8 mouse cellular contexts compared by ENCODE assay signal in genomic region chr13:112771447-112772208, GRCm38 (mm10). TPM values are rescaled to one million over a fixed set of nuclear protein-coding genes. Genes with fewer than 3 reads are reported as not detected.
A peak's percentile ranks its signal among the peaks of the same experiment; 100 is the strongest.
DNase-seq lines count a peak whose midpoint lies in the region; ATAC-seq and TF ChIP-seq lines count a peak whose summit lies in the region.

No protein-coding gene starts in this region.

- no peak for TF ChIP-seq RAD21 in CH12.LX (IDR thresholded peaks at IDR 0.05; ENCODE audit: low read depth, low read length)

- ATAC-seq in kidney, embryonic 16.5 days (ENCODE audit: low FRiP score, low TSS enrichment): no peak

- H3K4me2 ChIP-seq in CH12.LX (ENCODE audit: insufficient read depth, low read depth, poor library complexity, severe bottlenecking): peak overlapping the region; percentile 38
- H3K4me2 ChIP-seq in kidney, embryonic 16.5 days (replicated peaks; ENCODE audit: low read depth, low read length): peak overlapping the region; percentile 34

- no peak for TF ChIP-seq POLR2A in CH12.LX (IDR thresholded peaks at IDR 0.05; ENCODE audit: low read depth, low read length)

- H3K9ac ChIP-seq in CH12.LX (ENCODE audit: insufficient read depth, low read depth): no peak overlapping the region; the same call in 1 of the 2 replicates
- no peak overlapping the region for H3K9ac ChIP-seq in kidney, embryonic 16.5 days (replicated peaks; ENCODE audit: low read length)

- H3K4me1 ChIP-seq in CH12.LX (ENCODE audit: control insufficient read depth in 1 of 2, insufficient read depth in 2 of 2): peaks cover 2 to 34% of the 10 kb centered on the region in 2 experiments; a peak in 2 of 4 replicates
- peaks cover 17% of the 10 kb centered on the region; the same call in 1 of the 2 replicates for H3K4me1 ChIP-seq in kidney, embryonic 16.5 days (ENCODE audit: insufficient read depth, low read length)

- H3K9me3 ChIP-seq in CH12.LX (replicated peaks; ENCODE audit: low read length): no peaks in the 10 kb centered on the region
- H3K9me3 ChIP-seq in kidney, embryonic 16.5 days (ENCODE audit: low read length): peaks cover 13% of the 10 kb centered on the region

- TF ChIP-seq CTCF in CH12.LX (conservative IDR thresholded peaks at IDR 0.05 in 1 of 2, IDR thresholded peaks at IDR 0.05 in 1 of 2; ENCODE audit: low read depth in 2 of 2, low read length in 2 of 2): no peak

- H3K36me3 ChIP-seq in CH12.LX (replicated peaks in 1 of 2; ENCODE audit: control insufficient read depth in 1 of 2, insufficient read depth in 1 of 2, low read length in 1 of 2): no peaks in the 10 kb centered on the region
- no peaks in the 10 kb centered on the region; the same call in 1 of the 2 replicates for H3K36me3 ChIP-seq in kidney, embryonic 16.5 days (ENCODE audit: insufficient read depth, low read length)

- in situ Hi-C loops in CH12.LX (cut with MboI; ENCODE audit: low pct_ligation_motif_present, low pct_unique_long_range_greater_than_20kb, low sequenced_read_pairs): no loop called here

- 40% methylated on average over 15 of the region's 15 CpGs for WGBS in kidney, embryonic 16.5 days

- dilution Hi-C loops in CH12.LX (cut with MboI; ENCODE audit: extremely low pct_ligation_motif_present, extremely low pct_unique_long_range_greater_than_20kb, low sequenced_read_pairs): no loop called here

- no peak overlapping the region for H3K4me3 ChIP-seq in CH12.LX (replicated peaks in 1 of 3; ENCODE audit: low read depth in 2 of 3, low read length in 2 of 3, poor library complexity in 1 of 3)
- no peak overlapping the region for H3K4me3 ChIP-seq in kidney, embryonic 16.5 days (ENCODE audit: low read length)

- no peak for TF ChIP-seq EP300 in CH12.LX (IDR thresholded peaks at IDR 0.05; ENCODE audit: low read length)

- DNase-seq in adrenal gland, adult (ENCODE audit: inconsistent age in 2 of 2, low spot score in 1 of 2): peak; percentile 78 to 90
- DNase-seq in adrenal gland, postnatal 4 days (ENCODE audit: low spot score in 2 of 2): no peak
- no peak for DNase-seq in CH12.LX (ENCODE audit: extremely low read depth)
- peak; percentile 59 to 75 for DNase-seq in heart, adult 9 months (ENCODE audit: low spot score in 2 of 2)
- DNase-seq in spleen, adult 18-20 months: no peak
- DNase-seq in spleen, postnatal 10 days (ENCODE audit: low spot score in 2 of 2): no peak
- DNase-seq in right cerebral cortex, postnatal 4 days: no peak

- H3K27ac ChIP-seq in CH12.LX (ENCODE audit: insufficient read depth, low read depth): no peak overlapping the region
- H3K27ac ChIP-seq in kidney, embryonic 16.5 days (ENCODE audit: low read length): peak overlapping the region; percentile 45; the same call in 1 of the 2 replicates

- H3K27me3 ChIP-seq in CH12.LX (replicated peaks): no peaks in the 10 kb centered on the region
- no peaks in the 10 kb centered on the region for H3K27me3 ChIP-seq in kidney, embryonic 16.5 days (ENCODE audit: insufficient read depth, low read length)

- H3K79me2 ChIP-seq in CH12.LX (replicated peaks; ENCODE audit: control insufficient read depth, extremely low read depth, insufficient read depth, poor library complexity, severe bottlenecking): no peaks in the 10 kb centered on the region

TF ChIP-seq in CH12.LX, 34 proteins besides CTCF, POLR2A, EP300 and RAD21:
- TF ChIP-seq POLR2AphosphoS2 (IDR thresholded peaks at IDR 0.05; ENCODE audit: low read depth, low read length) (no peak), MAX (IDR thresholded peaks at IDR 0.05; ENCODE audit: low read length) (no peak), CHD2 (IDR thresholded peaks at IDR 0.05; ENCODE audit: low read length) (peak; percentile 79), MAZ (IDR thresholded peaks at IDR 0.05; ENCODE audit: low read depth, low read length) (no peak), ZNF384 (IDR thresholded peaks at IDR 0.05; ENCODE audit: low read depth, low read length) (peak; percentile 92)
TF ChIP-seq in CH12.LX: peak in this region for 2.

RNA-seq across cellular contexts. Expression of gene Plpp1, which starts 29.0 kb away (rescaled TPM):
- total RNA-seq in adrenal gland, postnatal 4 days (2021): 100 to 1,000 TPM; 194 to 213 TPM
- total RNA-seq in CH12.LX (2012; rRNA removed) (50.1 and 50.2 TPM in 2 replicates), CH12.LX (2014; rRNA removed) (85.3 and 90.9 TPM in 2 replicates)
- 67.6 and 68.6 TPM in 2 replicates for polyA plus RNA-seq in CH12.LX (2012; ENCODE audit: insufficient read length, low read depth)
- polyA plus RNA-seq in kidney, embryonic 16.5 days (2015; fragmentation: Nextera tagmentation; extraction: Ambion mirVana): 103 and 120 TPM in 2 replicates

Comparison
In these comparisons a context has a peak if more than half of its experiments do, and no peak if none do; other contexts are left out.
1. DNase-seq: peak in adrenal gland, adult (2 of 2) and heart, adult 9 months (2 of 2); none in adrenal gland, postnatal 4 days (0 of 2), CH12.LX (single experiment), spleen, adult 18-20 months (0 of 2), spleen, postnatal 10 days (0 of 2) and right cerebral cortex, postnatal 4 days (single experiment).